Mouse (Mus musculus): ENCODE data around the gene Arl11.

DNA sequence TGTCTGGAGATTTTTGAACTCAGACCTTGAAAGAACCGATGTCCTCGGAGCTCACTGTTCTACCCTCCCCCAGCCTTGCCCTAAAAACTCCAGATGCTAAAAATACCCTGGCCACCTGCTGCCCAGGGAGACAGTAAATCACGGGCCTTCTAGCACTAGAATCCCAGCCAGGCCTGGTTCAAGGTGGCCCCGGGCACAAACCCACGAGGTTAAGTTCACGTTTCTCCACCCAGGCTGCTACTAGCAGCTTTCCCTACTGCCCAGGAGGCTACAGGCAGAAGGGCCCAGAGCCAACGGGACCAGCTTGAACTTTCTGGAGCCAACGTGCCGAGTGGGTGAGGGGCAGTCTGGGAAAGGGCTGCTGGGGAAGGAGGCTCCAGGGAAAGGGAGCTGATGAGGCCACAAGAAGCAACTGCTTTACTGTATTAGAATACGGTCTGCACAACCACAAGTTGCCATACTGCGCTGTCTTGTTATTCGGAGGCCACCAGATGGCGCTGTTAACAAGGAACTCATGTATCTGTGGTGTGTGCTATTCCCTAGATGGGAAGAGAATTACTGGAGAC, 21.5 kb downstream of the Arl11 start:
- TF ChIP-seq POLR2A (IDR thresholded peaks at IDR 0.05; ENCODE audit: insufficient read depth, low read length): no peak
- TF ChIP-seq EP300 (IDR thresholded peaks at IDR 0.05; ENCODE audit: insufficient read depth, low read depth, low read length): no peak
